Mouse (Mus musculus) hindbrain, embryonic 15.5 days (tissue): Measurements from ENCODE around the gene Tm7sf3. TPM values are rescaled to one million over a fixed set of nuclear protein-coding genes. Genes with fewer than 3 reads are reported as not detected.
"Not testable (repeated sequence)": the region's sequence is repeated elsewhere in the genome, so short reads cannot be mapped to it uniquely, and the experiment has no call there.

Experiments used
- ATAC-seq: fragments of 200-750 bp; cut with Nextera tagmentation; 2 replicates; pipeline ENCODE4 v1.8.0; 2017; ENCODE audit warnings: low read depth, moderate number of reproducible peaks, moderate TSS enrichment; ENCODE audit not compliant: low FRiP score
- H3K27ac ChIP-seq: fragments of 300-500 bp; sonication (generic); replicated peaks from 2 replicates; pipeline ENCODE4 v1.5.1; 2015; ENCODE audit warnings: mild to moderate bottlenecking, inconsistent platforms
- H3K27me3 ChIP-seq: fragments of 300-500 bp; sonication (generic); 2 replicates; pipeline ENCODE4 v1.6.1; 2015; ENCODE audit warnings: control low read depth, inconsistent platforms
- H3K36me3 ChIP-seq: fragments of 300-500 bp; sonication (generic); 2 replicates; pipeline ENCODE4 v1.6.1; 2015; ENCODE audit warnings: control low read depth, inconsistent platforms
- H3K4me1 ChIP-seq: fragments of 300-500 bp; sonication (generic); replicated peaks from 2 replicates; pipeline ENCODE4 v1.6.1; 2015; ENCODE audit warnings: control low read depth, inconsistent platforms
- H3K4me2 ChIP-seq: fragments of 300-500 bp; sonication (generic); 2 replicates; pipeline ENCODE4 v1.6.1; 2015; ENCODE audit warnings: moderate library complexity, mild to moderate bottlenecking, inconsistent platforms
- H3K4me3 ChIP-seq: fragments of 300-500 bp; sonication (generic); 2 replicates; pipeline ENCODE4 v1.5.1; 2015; ENCODE audit warnings: mild to moderate bottlenecking, inconsistent platforms
- H3K9ac ChIP-seq: fragments of 300-500 bp; sonication (generic); 2 replicates; pipeline ENCODE4 v1.6.1; 2015; ENCODE audit warnings: inconsistent platforms
- H3K9me3 ChIP-seq: fragments of 300-500 bp; sonication (generic); 2 replicates; pipeline ENCODE4 v1.6.1; 2016; ENCODE audit warnings: control low read depth, inconsistent platforms
- WGBS: fragments of 180-500 bp; shearing (Covaris S2); methylation state at CpG from one replicate; pipeline ENCODE4 v1.1.7; 2015; 5-methylcytosine and 5-hydroxymethylcytosine counted together
- polyA plus RNA-seq: library from polyadenylated mRNA; unstranded; fragments of >200 nt; fragmentation: Nextera tagmentation; extraction: Ambion mirVana; gene quantifications from 2 replicates; pipeline ENCODE4 v1.2.1, GENCODE M21; 2015

Tm7sf3 gene
- polyA plus RNA-seq, 1 experiment from 2014 or later: 30.7 TPM

- WGBS: 88% methylated on average over 5 of the region's 5 CpGs
- no peak overlapping the region for H3K9ac ChIP-seq
- H3K4me3 ChIP-seq: no peak overlapping the region
- H3K27ac ChIP-seq: no peak overlapping the region
- peaks cover 2% of the 10 kb centered on the region; the same call in 1 of the 2 replicates for H3K4me1 ChIP-seq
- H3K4me2 ChIP-seq: no peak overlapping the region
- H3K9me3 ChIP-seq: no peaks in the 10 kb centered on the region
- no peak for ATAC-seq
- H3K36me3 ChIP-seq: peaks cover 34% of the 10 kb centered on the region
- H3K27me3 ChIP-seq: no peaks in the 10 kb centered on the region
Measured at GRCm38 (mm10) chr6:146585134-146585533, 57.5 kb downstream of the Tm7sf3 start.

- no peaks in the 10 kb centered on the region for H3K27me3 ChIP-seq
- peaks cover 13% of the 10 kb centered on the region for H3K4me1 ChIP-seq
- H3K36me3 ChIP-seq: peaks cover 18% of the 10 kb centered on the region
- no peak overlapping the region for H3K4me3 ChIP-seq
- WGBS: 87% methylated on average over 2 of the region's 2 CpGs
- no peaks in the 10 kb centered on the region for H3K9me3 ChIP-seq
- H3K4me2 ChIP-seq: no peak overlapping the region
- H3K9ac ChIP-seq: no peak overlapping the region
- no peak for ATAC-seq
- H3K27ac ChIP-seq: no peak overlapping the region
Measured at GRCm38 (mm10) chr6:146583366-146584046, 59.1 kb downstream of the Tm7sf3 start.

GRCm38 (mm10) chr6:146580381-146580926 lies 62.2 kb downstream of the Tm7sf3 start:
- WGBS: 43% methylated on average over 2 of the region's 2 CpGs
- Histone ChIP-seq H3K9ac (no peak overlapping the region), H3K27ac (no peak overlapping the region), H3K9me3 (no peaks in the 10 kb centered on the region), H3K36me3 (no peaks in the 10 kb centered on the region), H3K27me3 (no peaks in the 10 kb centered on the region), H3K4me1 (peaks cover 28% of the 10 kb centered on the region), H3K4me3 (no peak overlapping the region), H3K4me2 (no peak overlapping the region)
- ATAC-seq: no peak

- Histone ChIP-seq H3K27me3 (no peaks in the 10 kb centered on the region), H3K36me3 (no peaks in the 10 kb centered on the region), H3K9me3 (no peaks in the 10 kb centered on the region), H3K27ac (peak overlapping the region; percentile 98), H3K4me2 (peak overlapping the region; percentile 81), H3K9ac (peak overlapping the region; percentile 82), H3K4me3 (peak overlapping the region; percentile 97), H3K4me1 (peaks cover 37% of the 10 kb centered on the region)
- WGBS: 15% methylated on average over 7 of the region's 7 CpGs
- ATAC-seq: no peak
Measured at GRCm38 (mm10) chr6:146578586-146578985, 64.0 kb downstream of the Tm7sf3 start.

- under 1% methylated on average over 22 of the region's 22 CpGs for WGBS
- peak overlapping the region; percentile 98 for H3K27ac ChIP-seq
- peaks cover 37% of the 10 kb centered on the region for H3K4me1 ChIP-seq
- peak overlapping the region; percentile 97 for H3K4me3 ChIP-seq
- no peaks in the 10 kb centered on the region for H3K27me3 ChIP-seq
- H3K9me3 ChIP-seq: no peaks in the 10 kb centered on the region
- H3K9ac ChIP-seq: peak overlapping the region; percentile 82
- no peaks in the 10 kb centered on the region for H3K36me3 ChIP-seq
- H3K4me2 ChIP-seq: peak overlapping the region; percentile 81
- ATAC-seq: peak; percentile 64
Measured at GRCm38 (mm10) chr6:146578111-146578531, 64.5 kb downstream of the Tm7sf3 start.

GRCm38 (mm10) chr6:146577310-146578109 lies 65.1 kb downstream of the Tm7sf3 start, which contains the start of gene Ints13:
Gene Ints13, minus strand, starts transcription at chr6:146577835.
- WGBS: under 1% methylated on average over 77 of the region's 77 CpGs
- Histone ChIP-seq H3K4me1 (peaks cover 37% of the 10 kb centered on the region), H3K4me2 (peak within 1 kb of the TSS; percentile 81), H3K27ac (peak within 1 kb of the TSS; percentile 98), H3K9ac (peak within 1 kb of the TSS; percentile 82), H3K27me3 (no peaks in the 10 kb centered on the region), H3K36me3 (no peaks in the 10 kb centered on the region), H3K9me3 (no peaks in the 10 kb centered on the region), H3K4me3 (peak within 1 kb of the TSS; percentile 97)
- peak; percentile 96 for ATAC-seq

- Histone ChIP-seq H3K36me3 (no peaks in the 10 kb centered on the region), H3K4me1 (peaks cover 37% of the 10 kb centered on the region), H3K27me3 (no peaks in the 10 kb centered on the region), H3K4me3 (peak within 1 kb of the TSS; percentile 97), H3K27ac (peak within 1 kb of the TSS; percentile 98), H3K4me2 (peak within 1 kb of the TSS; percentile 81), H3K9me3 (no peaks in the 10 kb centered on the region), H3K9ac (peak within 1 kb of the TSS; percentile 82)
- ATAC-seq: no peak; the same call in 1 of the 2 replicates
- under 1% methylated on average over 13 of the region's 13 CpGs for WGBS
Measured at GRCm38 (mm10) chr6:146576903-146577302, 65.7 kb downstream of the Tm7sf3 start, which contains the start of gene Fgfr1op2. Gene Fgfr1op2, plus strand, starts transcription at chr6:146577203.

- Histone ChIP-seq H3K27ac (no peak overlapping the region), H3K27me3 (no peaks in the 10 kb centered on the region), H3K4me1 (peaks cover 23% of the 10 kb centered on the region), H3K4me3 (no peak overlapping the region), H3K36me3 (peaks cover 3% of the 10 kb centered on the region; the same call in 1 of the 2 replicates), H3K9me3 (no peaks in the 10 kb centered on the region), H3K4me2 (no peak overlapping the region), H3K9ac (no peak overlapping the region)
- ATAC-seq: no peak
Measured at GRCm38 (mm10) chr6:146572073-146572472, 70.6 kb downstream of the Tm7sf3 start.

- H3K36me3 ChIP-seq: peaks cover 50% of the 10 kb centered on the region
Measured at GRCm38 (mm10) chr6:146562461-146562860, 80.2 kb downstream of the Tm7sf3 start.

More at GRCm38 (mm10) chr6:146562461-146562860, 80.2 kb downstream of the Tm7sf3 start:
- not testable (repeated sequence) for ATAC-seq, H3K9ac ChIP-seq, H3K4me1 ChIP-seq, H3K9me3 ChIP-seq, H3K4me3 ChIP-seq, H3K27ac ChIP-seq, H3K27me3 ChIP-seq, H3K4me2 ChIP-seq
- 96% methylated on average over 1 of the region's 1 CpGs for WGBS

Other genes with a start within 250 kb of the Tm7sf3 start
- gene Itpr2, start 140.6 kb downstream of the Tm7sf3 start, polyA plus RNA-seq: 9.3 and 11.6 TPM in 2 replicates
- 38.5 and 40.6 TPM in 2 replicates for gene Fgfr1op2, start 65.6 kb downstream of the Tm7sf3 start, polyA plus RNA-seq
- 43.9 and 47.3 TPM in 2 replicates for gene Ints13, start 65.0 kb downstream of the Tm7sf3 start, polyA plus RNA-seq
- 113 and 118 TPM in 2 replicates for gene Med21, start 277 bp downstream of the Tm7sf3 start, polyA plus RNA-seq
- 13.9 and 14.7 TPM in 2 replicates for gene Stk38l, start 82.2 kb upstream of the Tm7sf3 start, polyA plus RNA-seq
- gene Arntl2, start 153.2 kb upstream of the Tm7sf3 start, polyA plus RNA-seq: 4.4 and 4.6 TPM in 2 replicates
- gene Smco2, start 207.3 kb upstream of the Tm7sf3 start, polyA plus RNA-seq: not detected in 2 replicates
- 12.8 and 17.6 TPM in 2 replicates for gene Ppfibp1, start 245.7 kb upstream of the Tm7sf3 start, polyA plus RNA-seq